10 mouse cellular contexts compared by ENCODE assay signal in genomic region chr2:46442576-46442975, GRCm38 (mm10).
DNase-seq lines count a peak whose midpoint lies in the region; ATAC-seq and TF ChIP-seq lines count a peak whose summit lies in the region.
"Had no signal": no experiment of that assay in that cellular context is flagged by ENCODE, and none has a peak within 500 bp of the region (broad histone marks: within the 10 kb centered on the region; RNA-seq: fewer than 3 reads in every experiment).

No protein-coding gene starts in this region.

- no peaks in the 10 kb centered on the region for H3K36me3 ChIP-seq in lung, embryonic 15.5 days
- H3K36me3 ChIP-seq in intestine, postnatal 0 days (ENCODE audit: control insufficient read depth, insufficient read depth) = no peaks in the 10 kb centered on the region
- H3K36me3 ChIP-seq in stomach, embryonic 15.5 days = no peaks in the 10 kb centered on the region
- H3K36me3 ChIP-seq: limb, embryonic 13.5 days had no signal

- no peak for ATAC-seq in lung, embryonic 15.5 days (ENCODE audit: borderline replicate concordance, extremely low read depth, low FRiP score, low TSS enrichment)
- ATAC-seq in intestine, postnatal 0 days = no peak
- no peak for ATAC-seq in stomach, embryonic 15.5 days (ENCODE audit: insufficient read depth, low FRiP score, low read depth)

- peak overlapping the region; percentile 89 for H3K27ac ChIP-seq in lung, embryonic 15.5 days
- no peak overlapping the region for H3K27ac ChIP-seq in intestine, postnatal 0 days (ENCODE audit: low read depth, low read length)
- H3K27ac ChIP-seq in stomach, embryonic 15.5 days = peak overlapping the region; percentile 87

- no peak for DNase-seq in lung, postnatal 4 days
- DNase-seq in gastrocnemius, postnatal 10 days = peak; percentile 19
- no peak for DNase-seq in cerebellum, postnatal 4 days (ENCODE audit: low spot score in 2 of 2)
- DNase-seq in left cerebral cortex, postnatal 10 days (ENCODE audit: extremely low spot score in 1 of 2, low spot score in 2 of 2) = no peak
- DNase-seq in cerebellum, adult 11 months = no peak
- DNase-seq: thymus, postnatal 4 days had no signal

- 26% methylated on average over 6 of the region's 6 CpGs for WGBS in lung, embryonic 15.5 days
- 43% methylated on average over 6 of the region's 6 CpGs for WGBS in intestine, postnatal 0 days
- 40% methylated on average over 6 of the region's 6 CpGs for WGBS in stomach, embryonic 15.5 days

- H3K4me2 ChIP-seq in lung, embryonic 15.5 days = peak overlapping the region; percentile 37; the same call in 1 of the 2 replicates
- peak overlapping the region; percentile 63; the same call in 1 of the 2 replicates for H3K4me2 ChIP-seq in intestine, postnatal 0 days (replicated peaks; ENCODE audit: low read depth)
- peak overlapping the region; percentile 43; the same call in 1 of the 2 replicates for H3K4me2 ChIP-seq in stomach, embryonic 15.5 days

- no peaks in the 10 kb centered on the region for H3K9me3 ChIP-seq in lung, embryonic 15.5 days
- no peaks in the 10 kb centered on the region for H3K9me3 ChIP-seq in intestine, postnatal 0 days (ENCODE audit: control insufficient read depth)
- H3K9me3 ChIP-seq in stomach, embryonic 15.5 days = no peaks in the 10 kb centered on the region
- H3K9me3 ChIP-seq: limb, embryonic 13.5 days had no signal

- no peaks in the 10 kb centered on the region for H3K27me3 ChIP-seq in lung, embryonic 15.5 days
- H3K27me3 ChIP-seq in intestine, postnatal 0 days (replicated peaks; ENCODE audit: control insufficient read depth, insufficient read depth, low read length) = no peaks in the 10 kb centered on the region
- H3K27me3 ChIP-seq in stomach, embryonic 15.5 days (replicated peaks) = no peaks in the 10 kb centered on the region

- intact Hi-C loops in left cerebral cortex, postnatal 10 days (cut with DNase I) = no loop called here

- peaks cover 33% of the 10 kb centered on the region for H3K4me1 ChIP-seq in lung, embryonic 15.5 days
- no peaks in the 10 kb centered on the region; the same call in 1 of the 2 replicates for H3K4me1 ChIP-seq in intestine, postnatal 0 days (replicated peaks; ENCODE audit: control insufficient read depth, insufficient read depth, low read length)
- peaks cover 9% of the 10 kb centered on the region; the same call in 1 of the 2 replicates for H3K4me1 ChIP-seq in stomach, embryonic 15.5 days

- no peak for TF ChIP-seq CTCF in intestine, postnatal 0 days (IDR thresholded peaks at IDR 0.05; ENCODE audit: low read depth)

- H3K9ac ChIP-seq in lung, embryonic 15.5 days = no peak overlapping the region
- no peak overlapping the region for H3K9ac ChIP-seq in intestine, postnatal 0 days (ENCODE audit: low read depth, low read length)
- no peak overlapping the region for H3K9ac ChIP-seq in stomach, embryonic 15.5 days
- H3K9ac ChIP-seq: limb, embryonic 13.5 days had no signal

- no peak overlapping the region for H3K4me3 ChIP-seq in lung, embryonic 15.5 days
- H3K4me3 ChIP-seq in intestine, postnatal 0 days (ENCODE audit: low read depth, low read length) = no peak overlapping the region
- no peak overlapping the region for H3K4me3 ChIP-seq in stomach, embryonic 15.5 days (replicated peaks)
- H3K4me3 ChIP-seq: limb, embryonic 13.5 days had no signal
